Mouse (Mus musculus) hindbrain, postnatal 0 days (tissue): ENCODE results near the gene Fut1. TPM values are rescaled to one million over a fixed set of nuclear protein-coding genes. Genes with fewer than 3 reads are reported as not detected.
"Not testable (repeated sequence)": the region's sequence is repeated elsewhere in the genome, so short reads cannot be mapped to it uniquely, and the experiment has no call there.

Experiments used
- ATAC-seq: fragments of 200-750 bp; cut with Nextera tagmentation; 2 replicates; pipeline ENCODE4 v1.8.0; 2017; ENCODE audit warnings: mild to moderate bottlenecking, moderate TSS enrichment, moderate library complexity
- DNase-seq: peaks from one replicate; pipeline ENCODE4 v3.0.0-alpha.2; 2015; ENCODE audit warnings: low spot score
- H3K27ac ChIP-seq: fragments of 300-500 bp; sonication (generic); 2 replicates; pipeline ENCODE4 v1.5.1; 2014; ENCODE audit warnings: mild to moderate bottlenecking
- H3K27me3 ChIP-seq: fragments of 300-500 bp; sonication (generic); 2 replicates; pipeline ENCODE4 v1.6.1; 2014; ENCODE audit warnings: low read length, mixed read lengths; ENCODE audit not compliant: insufficient read depth
- H3K36me3 ChIP-seq: fragments of 300-500 bp; sonication (generic); 2 replicates; pipeline ENCODE4 v1.6.1; 2014; ENCODE audit warnings: low read length, mixed read lengths; ENCODE audit not compliant: insufficient read depth
- H3K4me1 ChIP-seq: fragments of 300-500 bp; sonication (generic); 2 replicates; pipeline ENCODE4 v1.6.1; 2014; ENCODE audit warnings: antibody characterized with exemption, low read length, mixed read lengths; ENCODE audit not compliant: insufficient read depth
- H3K4me2 ChIP-seq: fragments of 300-500 bp; sonication (generic); 2 replicates; pipeline ENCODE4 v1.6.1; 2014; ENCODE audit warnings: low read depth, mild to moderate bottlenecking, low read length, moderate library complexity, mixed read lengths
- H3K4me3 ChIP-seq: fragments of 300-500 bp; sonication (generic); 2 replicates; pipeline ENCODE4 v1.5.1; 2014; ENCODE audit warnings: low read length
- H3K9ac ChIP-seq: fragments of 300-500 bp; sonication (generic); replicated peaks from 2 replicates; pipeline ENCODE4 v1.6.1; 2014; ENCODE audit warnings: mild to moderate bottlenecking, low read length, moderate library complexity, mixed read lengths
- H3K9me3 ChIP-seq: fragments of 300-500 bp; sonication (generic); 2 replicates; pipeline ENCODE4 v1.6.1; 2016; ENCODE audit warnings: low read length, mixed read lengths
- CTCF ChIP-seq: IDR thresholded peaks from 2 replicates; pipeline ENCODE4 v1.5.1; 2016; ENCODE audit warnings: antibody characterized with exemption, control low read depth, low read depth
- WGBS: fragments of 180-500 bp; shearing (Covaris S2); extraction: QIAGEN DNeasy Blood & Tissue Kit; methylation state at CpG from one replicate; pipeline ENCODE4 v1.1.7; 2014; 5-methylcytosine and 5-hydroxymethylcytosine counted together
- polyA plus RNA-seq: library from polyadenylated mRNA; unstranded; fragments of >200 nt; fragmentation: Nextera tagmentation; extraction: Ambion mirVana; gene quantifications from 2 replicates; pipeline ENCODE4 v1.2.1, GENCODE M21; 2015
- total RNA-seq: library from RNA; depleted of rRNA; stranded (reverse); fragments of >200 nt; gene quantifications from 2 replicates; pipeline ENCODE4 v1.2.3, GENCODE M21; 2014

Gene Fut1
- total and polyA plus RNA-seq, 2 experiments from 2014 or later: not detected

DNA sequence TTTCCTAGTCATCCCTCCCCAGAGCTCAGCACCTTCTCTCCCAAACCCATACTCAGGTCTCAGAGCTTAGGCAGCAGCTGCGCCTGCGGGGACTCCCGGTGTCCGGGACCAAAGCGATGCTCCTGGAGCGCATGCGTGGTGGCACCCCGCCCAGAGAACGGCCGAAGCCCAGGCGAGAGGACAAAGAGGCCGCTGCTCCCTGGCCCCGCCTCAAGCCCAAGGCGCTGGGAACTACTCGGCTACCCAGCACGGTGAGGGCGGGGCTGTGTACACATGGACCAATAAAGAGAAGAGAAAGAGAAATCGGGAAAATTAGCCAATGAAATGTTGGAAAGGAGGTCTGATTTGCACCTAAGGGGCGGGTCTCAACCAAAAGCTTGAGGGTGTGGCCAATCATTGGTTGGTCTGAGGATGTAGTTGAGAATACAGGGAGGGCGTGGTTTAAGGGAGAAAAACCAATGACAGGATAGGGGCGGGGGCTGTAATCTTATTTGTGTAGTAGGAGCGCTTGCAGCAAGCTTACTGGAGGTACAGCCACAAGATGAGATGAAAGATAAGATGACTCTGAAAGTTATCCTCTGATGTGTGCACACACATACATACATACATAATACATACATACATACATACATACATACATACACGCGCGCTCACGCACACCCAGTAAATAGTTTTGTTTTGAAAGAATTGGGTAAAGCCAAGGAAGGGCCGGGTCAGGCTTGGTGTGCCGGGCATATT lies 26.5 kb downstream of the Fut1 start:
- no peaks in the 10 kb centered on the region for H3K9me3 ChIP-seq
- H3K4me3 ChIP-seq: peak overlapping the region; percentile 36
- TF ChIP-seq CTCF: no peak
- H3K4me1 ChIP-seq: peaks cover 17% of the 10 kb centered on the region; the same call in 1 of the 2 replicates
- H3K36me3 ChIP-seq: no peaks in the 10 kb centered on the region
- DNase-seq: peak; percentile 98
- H3K27ac ChIP-seq: peak overlapping the region; percentile 87
- H3K27me3 ChIP-seq: no peaks in the 10 kb centered on the region
- peak; percentile 94 for ATAC-seq
- peak overlapping the region; percentile 78 for H3K4me2 ChIP-seq
- WGBS: 3% methylated on average over 28 of the region's 28 CpGs
- peak overlapping the region; percentile 67 for H3K9ac ChIP-seq

DNA sequence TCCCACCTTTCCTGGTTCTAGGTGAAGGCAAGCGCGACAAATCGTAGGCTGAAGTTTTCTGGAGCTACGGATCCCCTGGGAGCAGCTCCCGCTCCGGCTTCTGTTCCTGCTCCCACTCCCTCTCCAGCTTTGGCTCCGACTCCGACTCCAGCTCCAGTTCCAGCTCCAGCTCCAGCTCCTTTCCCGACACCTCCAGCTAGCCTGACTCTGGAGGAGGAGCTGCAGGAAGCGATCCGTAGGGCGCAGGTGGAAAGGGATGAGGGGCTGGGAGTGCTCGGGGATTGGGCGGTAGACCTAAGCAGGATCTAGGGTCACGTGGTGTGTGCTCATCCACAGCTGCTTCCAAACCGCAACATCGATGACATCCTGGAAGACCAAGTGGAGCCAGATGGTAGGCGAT lies 27.1 kb downstream of the Fut1 start:
- H3K27me3 ChIP-seq: no peaks in the 10 kb centered on the region
- ATAC-seq: peak; percentile 31
- H3K9ac ChIP-seq: peak overlapping the region; percentile 33; the same call in 1 of the 2 replicates
- H3K4me2 ChIP-seq: peak overlapping the region; percentile 78
- H3K27ac ChIP-seq: peak overlapping the region; percentile 87
- H3K9me3 ChIP-seq: no peaks in the 10 kb centered on the region
- WGBS: 4% methylated on average over 18 of the region's 18 CpGs
- DNase-seq: peak; percentile 80
- H3K36me3 ChIP-seq: no peaks in the 10 kb centered on the region
- H3K4me3 ChIP-seq: peak overlapping the region; percentile 36
- peaks cover 17% of the 10 kb centered on the region; the same call in 1 of the 2 replicates for H3K4me1 ChIP-seq
- TF ChIP-seq CTCF: no peak

GRCm38 (mm10) chr7:45644872-45645590 lies 27.9 kb downstream of the Fut1 start:
- Histone ChIP-seq H3K4me1 (peaks cover 17% of the 10 kb centered on the region; the same call in 1 of the 2 replicates), H3K9me3 (no peaks in the 10 kb centered on the region), H3K9ac (peak overlapping the region; percentile 33; the same call in 1 of the 2 replicates), H3K4me3 (peak overlapping the region; percentile 36; the same call in 1 of the 2 replicates), H3K27ac (peak overlapping the region; percentile 87), H3K36me3 (no peaks in the 10 kb centered on the region), H3K27me3 (no peaks in the 10 kb centered on the region), H3K4me2 (peak overlapping the region; percentile 78)
- DNase-seq (no peak), ATAC-seq (no peak)
- TF ChIP-seq CTCF: no peak
- 76% methylated on average over 6 of the region's 6 CpGs for WGBS

DNA sequence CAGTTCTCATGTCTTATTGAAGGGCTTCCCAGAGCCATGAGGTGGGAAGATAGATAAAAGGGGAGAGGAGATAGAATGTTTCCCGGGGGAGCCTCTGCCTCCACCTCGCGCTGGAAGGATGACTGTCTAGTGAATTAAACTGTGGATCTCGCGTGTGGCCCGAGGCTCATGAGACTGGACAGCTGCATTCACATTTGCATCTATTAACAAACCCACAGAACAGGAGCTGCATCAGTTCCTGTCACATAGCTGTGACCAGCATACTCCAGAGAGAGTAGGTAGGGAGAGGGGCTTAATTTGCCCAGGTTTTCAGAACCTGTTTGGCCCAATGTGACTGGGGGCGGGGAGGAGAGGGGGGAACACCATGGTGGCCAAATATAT lies 28.5 kb downstream of the Fut1 start:
- no peak for DNase-seq
- no peaks in the 10 kb centered on the region for H3K9me3 ChIP-seq
- H3K4me1 ChIP-seq: peaks cover 17% of the 10 kb centered on the region; the same call in 1 of the 2 replicates
- H3K27ac ChIP-seq: no peak overlapping the region
- no peaks in the 10 kb centered on the region for H3K36me3 ChIP-seq
- TF ChIP-seq CTCF: no peak
- no peak overlapping the region for H3K9ac ChIP-seq
- no peaks in the 10 kb centered on the region for H3K27me3 ChIP-seq
- WGBS: 62% methylated on average over 7 of the region's 7 CpGs
- no peak for ATAC-seq
- H3K4me3 ChIP-seq: no peak overlapping the region
- H3K4me2 ChIP-seq: no peak overlapping the region

GRCm38 (mm10) chr7:45646671-45647070 lies 29.6 kb downstream of the Fut1 start:
- WGBS: 81% methylated on average over 4 of the region's 4 CpGs
- H3K9me3 ChIP-seq: no peaks in the 10 kb centered on the region
- H3K4me2 ChIP-seq: no peak overlapping the region
- no peak overlapping the region for H3K4me3 ChIP-seq
- no peak overlapping the region for H3K27ac ChIP-seq
- TF ChIP-seq CTCF: no peak
- peaks cover 12% of the 10 kb centered on the region; the same call in 1 of the 2 replicates for H3K4me1 ChIP-seq
- no peak overlapping the region for H3K9ac ChIP-seq
- H3K36me3 ChIP-seq: no peaks in the 10 kb centered on the region
- DNase-seq (no peak), ATAC-seq (no peak)
- H3K27me3 ChIP-seq: no peaks in the 10 kb centered on the region

DNA sequence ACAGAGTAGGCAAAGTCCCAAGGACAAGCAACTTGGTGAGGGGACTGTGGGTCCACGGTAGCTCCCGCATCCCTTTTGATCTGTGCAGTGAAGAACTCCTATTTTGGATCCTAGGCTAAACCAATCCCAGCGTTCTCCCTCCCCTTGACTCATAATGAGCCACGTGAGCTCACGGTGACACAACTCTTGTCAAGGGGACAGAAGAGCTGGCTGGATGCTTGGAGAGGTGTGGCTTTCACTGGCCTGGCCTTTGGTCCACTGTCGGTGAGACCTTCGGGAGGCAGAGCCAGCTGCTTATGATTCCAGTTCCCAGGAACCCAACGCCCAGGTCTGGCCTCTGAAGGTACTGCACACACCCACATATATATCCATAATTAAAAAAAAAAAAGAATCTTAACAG lies 32.3 kb downstream of the Fut1 start:
- 81% methylated on average over 8 of the region's 8 CpGs for WGBS
- Histone ChIP-seq H3K4me3 (no peak overlapping the region), H3K9ac (no peak overlapping the region), H3K4me1 (no peaks in the 10 kb centered on the region), H3K36me3 (no peaks in the 10 kb centered on the region), H3K9me3 (no peaks in the 10 kb centered on the region), H3K27me3 (no peaks in the 10 kb centered on the region), H3K27ac (no peak overlapping the region), H3K4me2 (no peak overlapping the region)
- ATAC-seq: no peak
- no peak for TF ChIP-seq CTCF
- DNase-seq: no peak

GRCm38 (mm10) chr7:45650484-45650883 lies 33.4 kb downstream of the Fut1 start:
- H3K4me2 ChIP-seq, H3K4me1 ChIP-seq, DNase-seq, H3K36me3 ChIP-seq, H3K27me3 ChIP-seq, ATAC-seq, H3K4me3 ChIP-seq, H3K9me3 ChIP-seq, H3K27ac ChIP-seq, H3K9ac ChIP-seq: not testable (repeated sequence)
- WGBS: 96% methylated on average over 19 of the region's 20 CpGs
